Mouse (Mus musculus): ENCODE data around the gene Opn1sw. TPM values are rescaled to one million over a fixed set of nuclear protein-coding genes. Genes with fewer than 3 reads are reported as not detected.
"Not testable (repeated sequence)": the region's sequence is repeated elsewhere in the genome, so short reads cannot be mapped to it uniquely, and the experiment has no call there.

The Opn1sw gene
- total RNA-seq, 2 experiments from 2014 or later = 0.19 to 0.20 TPM

DNA sequence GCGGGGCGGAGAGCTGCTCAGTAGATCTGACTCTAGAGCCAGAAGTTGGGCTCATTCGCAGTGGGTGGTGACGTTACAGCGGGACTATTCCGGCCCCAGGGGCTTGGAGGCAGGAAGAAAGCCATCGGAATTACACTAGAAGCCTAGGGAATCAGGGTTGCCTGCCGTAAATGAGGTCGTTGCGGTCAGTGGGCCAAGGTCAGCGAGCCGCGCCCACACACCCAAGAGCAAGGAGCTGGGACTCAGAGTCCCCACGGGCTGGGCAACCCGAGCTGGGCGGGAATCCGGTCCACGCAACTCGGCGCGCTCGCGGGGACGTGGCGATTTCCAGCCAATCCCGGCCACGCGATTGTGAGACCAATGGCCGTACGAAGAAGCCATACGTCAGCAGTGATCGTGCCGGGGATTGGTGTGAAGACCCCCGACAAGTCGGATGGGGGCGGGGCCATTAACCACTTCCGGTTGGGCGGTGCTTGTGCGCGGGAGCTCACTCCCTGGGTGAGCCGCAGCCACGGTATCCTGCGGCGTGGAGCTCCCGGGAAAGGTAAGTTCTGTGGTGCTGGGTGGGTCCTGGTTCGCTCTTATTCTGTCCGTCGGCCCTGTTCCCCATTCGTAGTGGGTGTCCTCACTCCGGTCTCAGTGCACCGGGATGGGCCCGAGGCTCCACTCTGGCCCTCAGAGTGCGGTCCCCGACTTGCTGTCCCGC is 40.5 kb downstream of the Opn1sw start, which contains the start of gene Calu:
Calu (plus strand) TSS at position 405 of the 706 bp plus-strand sequence.
- DNase-seq (ENCODE audit: extremely low spot score in 1 of 2, low spot score in 1 of 2) = peak; percentile 98

GRCm38 (mm10) chr6:29347189-29347588 is 41.1 kb downstream of the Opn1sw start:
- no peak for DNase-seq (ENCODE audit: extremely low spot score in 1 of 2, low spot score in 1 of 2)

DNA sequence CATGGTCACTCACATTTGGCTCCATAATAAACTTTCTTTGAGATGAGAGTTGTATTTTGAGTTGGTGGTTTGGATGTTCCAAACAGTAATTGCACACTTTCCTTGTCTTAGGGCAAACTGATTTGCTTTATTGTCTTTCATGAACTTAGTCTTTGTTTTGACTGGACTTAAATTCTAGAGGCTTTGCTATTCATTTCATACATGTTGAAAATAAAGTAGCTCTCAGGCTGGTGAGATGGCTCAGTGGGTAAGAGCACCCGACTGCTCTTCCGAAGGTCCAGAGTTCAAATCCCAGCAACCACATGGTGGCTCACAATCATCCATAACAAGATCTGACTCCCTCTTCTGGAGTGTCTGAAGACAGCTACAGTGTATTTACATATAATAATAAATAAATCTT is 41.8 kb downstream of the Opn1sw start:
- DNase-seq (ENCODE audit: extremely low spot score in 1 of 2, low spot score in 1 of 2) = not testable (repeated sequence)

GRCm38 (mm10) chr6:29329514-29329913 is 58.8 kb downstream of the Opn1sw start:
- DNase-seq (ENCODE audit: extremely low spot score in 1 of 2, low spot score in 1 of 2) = no peak

DNA sequence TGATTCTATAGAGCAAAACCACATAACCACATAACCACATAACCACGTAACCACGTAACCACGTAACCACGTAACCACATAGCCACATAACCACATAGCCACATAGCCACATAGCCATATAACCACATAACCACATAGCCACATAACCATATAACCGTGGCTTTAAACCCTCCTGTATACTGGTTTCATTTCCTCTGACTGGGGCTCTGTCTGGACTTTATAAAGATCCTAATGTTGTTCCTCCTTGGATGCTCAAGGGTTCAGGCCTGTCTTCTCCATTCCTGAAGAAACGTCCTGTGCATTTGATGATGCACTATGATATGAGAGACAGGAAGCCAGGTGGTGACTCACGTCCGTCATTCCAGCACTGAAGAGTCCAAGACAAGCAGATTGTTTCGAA is 61.3 kb downstream of the Opn1sw start:
- DNase-seq (ENCODE audit: extremely low spot score in 1 of 2, low spot score in 1 of 2) = no peak

Small RNAs within 50 kb of the gene (microRNA-seq; reads per million reads assigned to microRNA genes)
- 0.18 to 0.80 reads per million in 2 experiments for gene Gm26220
- gene Gm44354 = 0 reads per million in 2 experiments

Other genes with a start within 250 kb of the Opn1sw start
- gene Rbm28, start 223.5 kb downstream of the Opn1sw start, total RNA-seq (2021) = 10 to 100 TPM; 35.6 to 49.6 TPM
- gene Prrt4, start 208.9 kb downstream of the Opn1sw start, total RNA-seq (2021) = 1 to 10 TPM; 3.2 to 3.6 TPM
- 10 to 100 TPM; 44.4 to 48.3 TPM for gene Impdh1, start 172.1 kb downstream of the Opn1sw start, total RNA-seq (2021)
- 1 to 10 TPM; 4.6 to 6.6 TPM for gene Hilpda, start 116.0 kb downstream of the Opn1sw start, total RNA-seq (2021)
- gene Fam71f2, start 108.9 kb downstream of the Opn1sw start, total RNA-seq (2021) = 1 to 10 TPM in 1 of 2 experiments, not detected in 1; 1.0 TPM
- gene Fam71f1, start 69.3 kb downstream of the Opn1sw start, total RNA-seq (2021) = not detected
- gene Calu, start 40.4 kb downstream of the Opn1sw start, total RNA-seq (2021) = 10 to 100 TPM; 69.6 to 72.7 TPM
- gene Ccdc136, start 7.8 kb upstream of the Opn1sw start, total RNA-seq (2021) = 10 to 100 TPM; 59.8 to 60.9 TPM
- gene Flnc, start 44.8 kb upstream of the Opn1sw start, total RNA-seq (2021) = 1 to 10 TPM in 1 of 2 experiments, under 1 TPM in 1; 0.96 to 1.4 TPM
- gene Atp6v1f, start 79.2 kb upstream of the Opn1sw start, total RNA-seq (2021) = 100 to 1,000 TPM; 241 to 263 TPM
- under 1 TPM in 1 of 2 experiments, not detected in 1; 0.59 TPM for gene Atp6v1fnb, start 83.0 kb upstream of the Opn1sw start, total RNA-seq (2021)
- 1 to 10 TPM; 2.1 to 3.0 TPM for gene Kcp, start 119.5 kb upstream of the Opn1sw start, total RNA-seq (2021)
- gene Irf5, start 138.2 kb upstream of the Opn1sw start, total RNA-seq (2021) = 1 to 10 TPM; 3.4 to 4.0 TPM
- 10 to 100 TPM; 62.5 to 72.4 TPM for gene Tnpo3, start 221.4 kb upstream of the Opn1sw start, total RNA-seq (2021)